Comparison of ENCODE assay signal across 23 mouse cellular contexts in the genomic region with DNA sequence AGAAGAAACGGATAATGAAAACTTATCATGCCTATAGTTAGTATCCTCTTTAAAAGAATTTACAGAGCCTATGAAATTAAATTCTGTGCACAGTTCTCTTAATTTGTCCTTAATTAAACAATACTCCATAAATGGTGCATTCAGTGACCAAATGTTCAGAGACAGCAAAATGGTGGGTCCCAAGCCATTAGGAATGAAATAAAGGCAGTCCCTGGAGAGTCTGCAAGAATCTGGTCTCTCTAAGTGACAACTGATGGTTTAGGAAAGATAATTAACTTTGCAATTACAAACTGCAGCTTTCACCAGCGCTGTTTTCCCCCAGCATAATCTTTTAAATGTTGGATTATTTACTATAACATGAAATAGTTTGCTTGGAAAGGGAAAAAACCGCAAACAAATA.
"Had no signal": no experiment of that assay in that cellular context is flagged by ENCODE, and none has a peak within 500 bp of the region (broad histone marks: within the 10 kb centered on the region; RNA-seq: fewer than 3 reads in every experiment).

No protein-coding gene starts in this region.

- ATAC-seq: forebrain, postnatal 0 days; inflammation-experienced regulatory T-cells, adult 6 months; intestine, embryonic 15.5 days; intestine, postnatal 0 days had no signal

- DNase-seq: forebrain, postnatal 0 days; gastrocnemius, postnatal 14 days; gastrocnemius, postnatal 36 days; heart, adult 11 months; heart, postnatal 10 days; heart, postnatal 4 days; kidney, adult 18-20 months; kidney, adult 8-10 months; kidney, postnatal 10 days; kidney, postnatal 25 days; kidney, postnatal 4 days; liver had no signal

- H3K27ac ChIP-seq: heart, embryonic 10.5 days; hindbrain, embryonic 10.5 days; hindbrain, embryonic 12.5 days; intestine, embryonic 15.5 days; layer of hippocampus, adult 2 months; left cerebral cortex, adult 2 months; limb, embryonic 10.5 days; limb, embryonic 12.5 days had no signal

- H3K4me3 ChIP-seq: heart, embryonic 10.5 days; heart, embryonic 12.5 days; hindbrain, embryonic 10.5 days; hindbrain, embryonic 12.5 days; intestine, embryonic 15.5 days; layer of hippocampus, adult 2 months; left cerebral cortex, adult 2 months; limb, embryonic 10.5 days; limb, embryonic 12.5 days had no signal

- H3K36me3 ChIP-seq: heart, embryonic 10.5 days; heart, embryonic 12.5 days; hindbrain, embryonic 10.5 days; hindbrain, embryonic 12.5 days; intestine, embryonic 15.5 days; limb, embryonic 10.5 days; limb, embryonic 12.5 days had no signal

- H3K9me3 ChIP-seq: heart, embryonic 10.5 days; heart, embryonic 12.5 days; hindbrain, embryonic 10.5 days; hindbrain, embryonic 12.5 days; intestine, embryonic 15.5 days; limb, embryonic 10.5 days; limb, embryonic 12.5 days had no signal

- H3K4me1 ChIP-seq: heart, embryonic 10.5 days; heart, embryonic 12.5 days; hindbrain, embryonic 10.5 days; hindbrain, embryonic 12.5 days; intestine, embryonic 15.5 days; limb, embryonic 10.5 days; limb, embryonic 12.5 days had no signal

- H3K4me2 ChIP-seq: heart, embryonic 12.5 days; hindbrain, embryonic 12.5 days; intestine, embryonic 15.5 days; limb, embryonic 12.5 days had no signal

- H3K27me3 ChIP-seq: heart, embryonic 12.5 days; hindbrain, embryonic 12.5 days; intestine, embryonic 15.5 days; limb, embryonic 12.5 days had no signal

- H3K9ac ChIP-seq: forebrain, postnatal 0 days; heart, embryonic 12.5 days; hindbrain, embryonic 12.5 days; intestine, embryonic 15.5 days; limb, embryonic 12.5 days had no signal
